Mouse (Mus musculus) bone marrow, adult 2 months (tissue): ENCODE measurements at regions not wholly inside any gene's neighbourhood (a gene's known extent, or its start where the extent isn't known, plus 50 kb on each side); places are given as distances from the start of the nearest gene placed in this dataset.

Source experiments
- CTCF ChIP-seq: fragments of 200-500 bp; IDR thresholded peaks from 2 replicates; pipeline ENCODE4 v1.5.1; 2011; ENCODE audit warnings: low read length, control low read depth; ENCODE audit not compliant: control insufficient read depth, insufficient read depth
- POLR2A ChIP-seq: fragments of 200-500 bp; IDR thresholded peaks from 2 replicates; pipeline ENCODE4 v1.6.1; 2011; ENCODE audit warnings: low read depth, mild to moderate bottlenecking, control low read depth, low read length, borderline replicate concordance; ENCODE audit not compliant: control insufficient read depth

GRCm38 (mm10) chr5:133844483-133844882 lies 255.0 kb upstream of the Castor2 start:
- TF ChIP-seq CTCF (no peak), POLR2A (no peak)
